In genomic region chr4:126509072-126509471, GRCm38 (mm10) we compare ENCODE assay signal across 27 mouse cellular contexts. TPM values are rescaled to one million over a fixed set of nuclear protein-coding genes. Genes with fewer than 3 reads are reported as not detected.
DNase-seq lines count a peak whose midpoint lies in the region; ATAC-seq and TF ChIP-seq lines count a peak whose summit lies in the region.
"Had no signal": no experiment of that assay in that cellular context is flagged by ENCODE, and none has a peak within 500 bp of the region (broad histone marks: within the 10 kb centered on the region; RNA-seq: fewer than 3 reads in every experiment).

No protein-coding gene starts in this region.

- H3K27me3 ChIP-seq in heart, embryonic 12.5 days (replicated peaks): no peaks in the 10 kb centered on the region
- no peaks in the 10 kb centered on the region for H3K27me3 ChIP-seq in intestine, postnatal 0 days (replicated peaks; ENCODE audit: control insufficient read depth, insufficient read depth, low read length)
- H3K27me3 ChIP-seq in stomach, embryonic 15.5 days (replicated peaks): no peaks in the 10 kb centered on the region
- H3K27me3 ChIP-seq: CH12.LX; embryonic facial prominence, embryonic 12.5 days; forebrain, embryonic 13.5 days; hindbrain, embryonic 12.5 days; hindbrain, embryonic 15.5 days had no signal

- H3K4me3 ChIP-seq in heart, embryonic 12.5 days: no peak overlapping the region
- H3K4me3 ChIP-seq in intestine, postnatal 0 days (ENCODE audit: low read depth, low read length): no peak overlapping the region
- no peak overlapping the region for H3K4me3 ChIP-seq in stomach, embryonic 15.5 days (replicated peaks)
- H3K4me3 ChIP-seq: embryonic facial prominence, embryonic 12.5 days; erythroblast, embryonic 14.5 days; forebrain, embryonic 10.5 days; forebrain, embryonic 13.5 days; gastrocnemius, adult 2 months; heart, adult 2 months; heart, embryonic 10.5 days; hindbrain, embryonic 12.5 days; hindbrain, embryonic 15.5 days had no signal

- peak; percentile 33 for DNase-seq in heart, adult 11 months
- DNase-seq in yolk sac, embryonic 10.5 days (ENCODE audit: low spot score): no peak
- DNase-seq in ovary, postnatal 36 days (ENCODE audit: low spot score): no peak
- DNase-seq: adrenal gland, adult 8-10 months; adrenal gland, postnatal 25 days; B cell, adult 2 months; cerebellum, adult 11-12 months; cerebellum, adult 9-10 months; cerebellum, postnatal 14 days; gastrocnemius, adult 2 months; gastrocnemius, postnatal 25 days; heart, adult 2 months had no signal

- peaks cover 13% of the 10 kb centered on the region for H3K36me3 ChIP-seq in heart, embryonic 12.5 days
- peaks cover 5% of the 10 kb centered on the region; the same call in 1 of the 2 replicates for H3K36me3 ChIP-seq in intestine, postnatal 0 days (ENCODE audit: control insufficient read depth, insufficient read depth)
- H3K36me3 ChIP-seq in stomach, embryonic 15.5 days: no peaks in the 10 kb centered on the region
- H3K36me3 ChIP-seq: G1E had no signal

- ATAC-seq in heart, embryonic 12.5 days (ENCODE audit: insufficient number of reproducible peaks, low FRiP score): no peak
- peak; percentile 51; the same call in 1 of the 2 replicates for ATAC-seq in intestine, postnatal 0 days
- no peak for ATAC-seq in stomach, embryonic 15.5 days (ENCODE audit: insufficient read depth, low FRiP score, low read depth)
- no peak for ATAC-seq in erythroid progenitor cell, adult 5-6 weeks (replicated peaks; ENCODE audit: low FRiP score, poor library complexity, severe bottlenecking)
- ATAC-seq: activated CD4-positive, CD25-positive, alpha-beta regulatory T cell, adult 4 months; forebrain, embryonic 13.5 days; forebrain, embryonic 16.5 days had no signal

- H3K4me2 ChIP-seq in heart, embryonic 12.5 days: no peak overlapping the region
- H3K4me2 ChIP-seq in intestine, postnatal 0 days (replicated peaks; ENCODE audit: low read depth): 0 out of 2 replicates have a peak overlapping the region, but pooled peaks have one; percentile 1
- no peak overlapping the region for H3K4me2 ChIP-seq in stomach, embryonic 15.5 days
- H3K4me2 ChIP-seq: embryonic facial prominence, embryonic 12.5 days; forebrain, embryonic 13.5 days; hindbrain, embryonic 12.5 days; hindbrain, embryonic 15.5 days had no signal

- H3K4me1 ChIP-seq in heart, embryonic 12.5 days (replicated peaks): no peaks in the 10 kb centered on the region
- H3K4me1 ChIP-seq in intestine, postnatal 0 days (replicated peaks; ENCODE audit: control insufficient read depth, insufficient read depth, low read length): no peaks in the 10 kb centered on the region
- no peaks in the 10 kb centered on the region for H3K4me1 ChIP-seq in stomach, embryonic 15.5 days
- H3K4me1 ChIP-seq: embryonic facial prominence, embryonic 12.5 days; forebrain, embryonic 13.5 days; heart, embryonic 10.5 days; hindbrain, embryonic 12.5 days; hindbrain, embryonic 15.5 days had no signal

- no peaks in the 10 kb centered on the region for H3K9me3 ChIP-seq in heart, embryonic 12.5 days (replicated peaks)
- no peaks in the 10 kb centered on the region for H3K9me3 ChIP-seq in intestine, postnatal 0 days (ENCODE audit: control insufficient read depth)
- H3K9me3 ChIP-seq in stomach, embryonic 15.5 days: no peaks in the 10 kb centered on the region
- H3K9me3 ChIP-seq: embryonic facial prominence, embryonic 12.5 days; forebrain, embryonic 10.5 days; forebrain, embryonic 13.5 days; G1E; heart, embryonic 10.5 days; hindbrain, embryonic 12.5 days; hindbrain, embryonic 15.5 days had no signal

- H3K27ac ChIP-seq in heart, embryonic 12.5 days (ENCODE audit: poor library complexity, severe bottlenecking): no peak overlapping the region
- peak overlapping the region; percentile 15; the same call in 1 of the 2 replicates for H3K27ac ChIP-seq in intestine, postnatal 0 days (ENCODE audit: low read depth, low read length)
- H3K27ac ChIP-seq in stomach, embryonic 15.5 days: peak overlapping the region; percentile 45
- H3K27ac ChIP-seq: embryonic facial prominence, embryonic 12.5 days; forebrain, embryonic 10.5 days; forebrain, embryonic 13.5 days; gastrocnemius, adult 2 months; heart, adult 2 months; heart, embryonic 10.5 days; hindbrain, embryonic 12.5 days; hindbrain, embryonic 15.5 days had no signal

- TF ChIP-seq CTCF in intestine, postnatal 0 days (IDR thresholded peaks at IDR 0.05; ENCODE audit: low read depth): no peak

- 82% methylated on average over 2 of the region's 2 CpGs for WGBS in heart, embryonic 12.5 days
- 77% methylated on average over 2 of the region's 2 CpGs for WGBS in intestine, postnatal 0 days
- 78% methylated on average over 2 of the region's 2 CpGs for WGBS in stomach, embryonic 15.5 days

- no peak overlapping the region for H3K9ac ChIP-seq in heart, embryonic 12.5 days
- no peak overlapping the region for H3K9ac ChIP-seq in intestine, postnatal 0 days (ENCODE audit: low read depth, low read length)
- no peak overlapping the region for H3K9ac ChIP-seq in stomach, embryonic 15.5 days
- H3K9ac ChIP-seq: embryonic facial prominence, embryonic 12.5 days; forebrain, embryonic 13.5 days; hindbrain, embryonic 12.5 days; hindbrain, embryonic 15.5 days had no signal

RNA-seq across cellular contexts. Expression of gene Ago4, which starts 24.2 kb away (rescaled TPM):
- 1.0 and 1.4 TPM in 2 replicates for polyA plus RNA-seq in heart, embryonic 12.5 days (2016; fragmentation: Nextera tagmentation; extraction: Ambion mirVana)
- polyA plus RNA-seq in intestine, postnatal 0 days (2015; fragmentation: Nextera tagmentation; extraction: Ambion mirVana): 0.90 and 1.1 TPM in 2 replicates
- 1.6 and 2.1 TPM in 2 replicates for polyA plus RNA-seq in stomach, embryonic 15.5 days (2015; fragmentation: Nextera tagmentation; extraction: Ambion mirVana)
- total RNA-seq in erythroid progenitor cell, adult 5-6 weeks (2015; ENCODE audit: low replicate concordance): 0.84 TPM in 1 of 2 replicates, not detected in the other
- 0.45 and 0.90 TPM in 2 replicates for total RNA-seq in erythroid progenitor cell, adult 5-6 weeks (2017; ENCODE audit: low replicate concordance)
- polyA plus RNA-seq: erythroblast, embryonic 14.5 days; G1E had no signal

RNA-seq across cellular contexts. Expression of gene Ago1, which starts 40.7 kb away (rescaled TPM):
- polyA plus RNA-seq in heart, embryonic 12.5 days (2016; fragmentation: Nextera tagmentation; extraction: Ambion mirVana): 2.5 and 3.0 TPM in 2 replicates
- polyA plus RNA-seq in intestine, postnatal 0 days (2015; fragmentation: Nextera tagmentation; extraction: Ambion mirVana): 2.7 and 3.2 TPM in 2 replicates
- polyA plus RNA-seq in stomach, embryonic 15.5 days (2015; fragmentation: Nextera tagmentation; extraction: Ambion mirVana): 5.1 and 5.2 TPM in 2 replicates
- total RNA-seq in erythroid progenitor cell, adult 5-6 weeks (2015; ENCODE audit: low replicate concordance): 4.2 and 4.3 TPM in 2 replicates
- 1.8 and 3.6 TPM in 2 replicates for total RNA-seq in erythroid progenitor cell, adult 5-6 weeks (2017; ENCODE audit: low replicate concordance)

RNA-seq across cellular contexts. Expression of gene Clspn, which starts 47.7 kb away (rescaled TPM):
- polyA plus RNA-seq in heart, embryonic 12.5 days (2016; fragmentation: Nextera tagmentation; extraction: Ambion mirVana): 24.2 and 26.0 TPM in 2 replicates
- polyA plus RNA-seq in intestine, postnatal 0 days (2015; fragmentation: Nextera tagmentation; extraction: Ambion mirVana): 8.3 and 10.2 TPM in 2 replicates
- 36.1 and 40.0 TPM in 2 replicates for polyA plus RNA-seq in stomach, embryonic 15.5 days (2015; fragmentation: Nextera tagmentation; extraction: Ambion mirVana)
- 76.3 and 172 TPM in 2 replicates for total RNA-seq in erythroid progenitor cell, adult 5-6 weeks (2015; ENCODE audit: low replicate concordance)
- total RNA-seq in erythroid progenitor cell, adult 5-6 weeks (2017; ENCODE audit: low replicate concordance): 304 and 354 TPM in 2 replicates
